Mouse (Mus musculus) embryonic facial prominence, embryonic 14.5 days (tissue): Measurements from ENCODE around the gene Tapbp. TPM values are rescaled to one million over a fixed set of nuclear protein-coding genes. Genes with fewer than 3 reads are reported as not detected.
"Not testable (repeated sequence)": the region's sequence is repeated elsewhere in the genome, so short reads cannot be mapped to it uniquely, and the experiment has no call there.

Experiments used
- ATAC-seq: fragments of 200-750 bp; cut with Nextera tagmentation; 2 replicates; pipeline ENCODE4 v1.8.0; 2017; ENCODE audit warnings: low read depth, moderate number of reproducible peaks, moderate TSS enrichment
- DNase-seq: peaks from one replicate; pipeline ENCODE4 v3.0.0-alpha.2; 2015; ENCODE audit warnings: low spot score
- H3K27ac ChIP-seq: fragments of 300-500 bp; sonication (generic); replicated peaks from 2 replicates; pipeline ENCODE4 v1.5.1; 2014; ENCODE audit warnings: low read depth, mild to moderate bottlenecking, low read length, moderate library complexity
- H3K27me3 ChIP-seq: fragments of 300-500 bp; sonication (generic); replicated peaks from 2 replicates; pipeline ENCODE4 v1.6.1; 2014; ENCODE audit warnings: low read length; ENCODE audit not compliant: control insufficient read depth, insufficient read depth
- H3K36me3 ChIP-seq: fragments of 300-500 bp; sonication (generic); 2 replicates; pipeline ENCODE4 v1.6.1; 2014; ENCODE audit warnings: low read length, mixed read lengths; ENCODE audit not compliant: control insufficient read depth, insufficient read depth
- H3K4me1 ChIP-seq: fragments of 300-500 bp; sonication (generic); 2 replicates; pipeline ENCODE4 v1.6.1; 2014; ENCODE audit warnings: antibody characterized with exemption, low read length; ENCODE audit not compliant: control insufficient read depth, insufficient read depth
- H3K4me2 ChIP-seq: fragments of 300-500 bp; sonication (generic); 2 replicates; pipeline ENCODE4 v1.6.1; 2014; ENCODE audit warnings: low read depth, mild to moderate bottlenecking, low read length, moderate library complexity, mixed read lengths
- H3K4me3 ChIP-seq: fragments of 300-500 bp; sonication (generic); 2 replicates; pipeline ENCODE4 v1.5.1; 2014; ENCODE audit warnings: low read depth, mild to moderate bottlenecking, low read length
- H3K9ac ChIP-seq: fragments of 300-500 bp; sonication (generic); 2 replicates; pipeline ENCODE4 v1.6.1; 2014; ENCODE audit warnings: low read depth, mild to moderate bottlenecking, low read length, moderate library complexity, mixed read lengths
- H3K9me3 ChIP-seq: fragments of 300-500 bp; sonication (generic); 2 replicates; pipeline ENCODE4 v1.6.1; 2016; ENCODE audit warnings: low read length; ENCODE audit not compliant: control insufficient read depth
- WGBS: fragments of 180-500 bp; shearing (Covaris S2); extraction: QIAGEN DNeasy Blood & Tissue Kit; methylation state at CpG from one replicate; pipeline ENCODE4 v1.1.7; 2014; 5-methylcytosine and 5-hydroxymethylcytosine counted together
- polyA plus RNA-seq: library from polyadenylated mRNA; unstranded; fragments of >200 nt; fragmentation: Nextera tagmentation; extraction: Ambion mirVana; gene quantifications from 2 replicates; pipeline ENCODE4 v1.2.1, GENCODE M21; 2014

Gene Tapbp
- polyA plus RNA-seq, 1 experiment from 2014 or later, result 31.9 TPM

- no peaks in the 10 kb centered on the region for H3K4me1 ChIP-seq
- no peaks in the 10 kb centered on the region for H3K27me3 ChIP-seq
- H3K4me3 ChIP-seq, result no peak overlapping the region
- H3K36me3 ChIP-seq, result no peaks in the 10 kb centered on the region
- no peaks in the 10 kb centered on the region for H3K9me3 ChIP-seq
- WGBS, result 61% methylated on average over 7 of the region's 7 CpGs
- no peak overlapping the region; the same call in 1 of the 2 replicates for H3K9ac ChIP-seq
- DNase-seq, result no peak
- H3K4me2 ChIP-seq, result no peak overlapping the region
- no peak overlapping the region for H3K27ac ChIP-seq
- no peak for ATAC-seq
These were observed 15.3 kb upstream of the Tapbp start for GRCm38 (mm10) chr17:33900281-33900988.

DNA sequence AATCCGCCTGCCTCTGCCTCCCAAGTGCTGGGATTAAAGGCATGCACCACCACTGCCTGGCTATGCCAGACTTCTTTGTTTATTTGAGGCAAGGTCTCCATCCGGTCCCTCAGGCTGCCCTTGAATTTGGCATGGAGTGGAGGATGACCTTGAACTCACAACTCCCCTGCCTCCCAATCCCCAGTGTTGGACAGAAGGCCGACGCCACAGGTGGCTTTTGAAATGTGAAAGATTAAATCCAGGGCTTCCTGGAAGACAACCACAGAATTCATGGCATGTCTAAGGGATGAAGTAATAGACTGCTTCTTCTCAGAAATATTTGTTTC, 14.7 kb upstream of the Tapbp start:
- H3K27me3 ChIP-seq, result no peaks in the 10 kb centered on the region
- H3K36me3 ChIP-seq, result no peaks in the 10 kb centered on the region
- H3K27ac ChIP-seq, result no peak overlapping the region
- ATAC-seq, result no peak
- no peak overlapping the region for H3K4me3 ChIP-seq
- no peaks in the 10 kb centered on the region for H3K4me1 ChIP-seq
- no peaks in the 10 kb centered on the region for H3K9me3 ChIP-seq
- 85% methylated on average over 4 of the region's 4 CpGs for WGBS
- no peak overlapping the region for H3K9ac ChIP-seq
- DNase-seq, result no peak
- no peak overlapping the region for H3K4me2 ChIP-seq

GRCm38 (mm10) chr17:33901653-33902052, 14.0 kb upstream of the Tapbp start:
- no peaks in the 10 kb centered on the region for H3K36me3 ChIP-seq
- H3K9ac ChIP-seq, result no peak overlapping the region
- no peaks in the 10 kb centered on the region for H3K4me1 ChIP-seq
- H3K4me2 ChIP-seq, result no peak overlapping the region
- ATAC-seq, result no peak
- no peaks in the 10 kb centered on the region for H3K9me3 ChIP-seq
- no peak overlapping the region for H3K27ac ChIP-seq
- H3K27me3 ChIP-seq, result no peaks in the 10 kb centered on the region
- no peak overlapping the region for H3K4me3 ChIP-seq
- no peak for DNase-seq
- 62% methylated on average over 4 of the region's 4 CpGs for WGBS

DNA sequence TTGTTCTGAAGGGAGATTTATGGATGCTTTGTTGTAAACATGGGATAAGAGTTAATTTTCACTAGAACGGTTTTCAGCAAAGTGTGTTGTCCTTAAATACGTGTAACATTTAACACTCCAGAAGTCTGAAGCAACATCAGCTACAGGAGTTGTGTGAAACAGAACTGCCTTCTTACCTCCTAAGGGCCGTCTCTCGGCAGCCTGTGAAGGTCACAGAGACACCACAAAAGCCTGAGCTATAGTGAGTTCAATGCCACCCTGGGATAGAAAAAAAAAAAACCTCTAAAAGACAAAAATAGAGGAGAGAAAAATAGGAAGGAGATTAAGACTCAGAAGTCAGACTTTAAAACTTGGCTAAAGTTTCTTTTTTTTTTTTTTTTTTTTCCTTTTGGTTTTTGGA, 13.6 kb upstream of the Tapbp start:
- H3K36me3 ChIP-seq, result no peaks in the 10 kb centered on the region
- no peaks in the 10 kb centered on the region for H3K4me1 ChIP-seq
- no peak overlapping the region for H3K27ac ChIP-seq
- DNase-seq, result no peak
- H3K9me3 ChIP-seq, result no peaks in the 10 kb centered on the region
- H3K27me3 ChIP-seq, result no peaks in the 10 kb centered on the region
- no peak overlapping the region for H3K4me2 ChIP-seq
- no peak for ATAC-seq
- WGBS, result 80% methylated on average over 4 of the region's 4 CpGs
- no peak overlapping the region for H3K4me3 ChIP-seq
- no peak overlapping the region for H3K9ac ChIP-seq

DNA sequence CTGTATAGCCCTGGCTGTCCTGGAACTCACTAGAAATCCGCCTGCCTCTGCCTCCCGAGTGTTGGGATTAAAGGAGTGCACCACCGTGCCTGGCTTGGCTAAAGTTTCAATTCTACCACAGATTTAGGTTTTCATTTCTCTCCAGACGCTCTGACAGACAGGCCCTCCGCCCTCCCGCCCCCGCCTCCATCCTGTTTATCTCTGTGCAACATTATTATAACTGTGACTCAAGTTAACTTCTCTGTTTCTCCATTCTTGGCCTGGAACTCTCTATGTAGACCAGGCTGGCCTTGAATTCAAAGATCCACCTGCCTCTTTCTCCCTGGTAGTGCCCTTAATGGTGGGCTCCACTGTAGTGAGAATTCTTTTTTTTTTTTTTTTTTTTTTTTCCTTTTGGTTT, 13.2 kb upstream of the Tapbp start:
- Histone ChIP-seq H3K27ac (no peak overlapping the region), H3K9ac (no peak overlapping the region), H3K36me3 (no peaks in the 10 kb centered on the region), H3K9me3 (no peaks in the 10 kb centered on the region), H3K27me3 (no peaks in the 10 kb centered on the region), H3K4me3 (no peak overlapping the region), H3K4me2 (no peak overlapping the region), H3K4me1 (no peaks in the 10 kb centered on the region)
- ATAC-seq (no peak), DNase-seq (no peak)
- WGBS, result 84% methylated on average over 7 of the region's 7 CpGs

DNA sequence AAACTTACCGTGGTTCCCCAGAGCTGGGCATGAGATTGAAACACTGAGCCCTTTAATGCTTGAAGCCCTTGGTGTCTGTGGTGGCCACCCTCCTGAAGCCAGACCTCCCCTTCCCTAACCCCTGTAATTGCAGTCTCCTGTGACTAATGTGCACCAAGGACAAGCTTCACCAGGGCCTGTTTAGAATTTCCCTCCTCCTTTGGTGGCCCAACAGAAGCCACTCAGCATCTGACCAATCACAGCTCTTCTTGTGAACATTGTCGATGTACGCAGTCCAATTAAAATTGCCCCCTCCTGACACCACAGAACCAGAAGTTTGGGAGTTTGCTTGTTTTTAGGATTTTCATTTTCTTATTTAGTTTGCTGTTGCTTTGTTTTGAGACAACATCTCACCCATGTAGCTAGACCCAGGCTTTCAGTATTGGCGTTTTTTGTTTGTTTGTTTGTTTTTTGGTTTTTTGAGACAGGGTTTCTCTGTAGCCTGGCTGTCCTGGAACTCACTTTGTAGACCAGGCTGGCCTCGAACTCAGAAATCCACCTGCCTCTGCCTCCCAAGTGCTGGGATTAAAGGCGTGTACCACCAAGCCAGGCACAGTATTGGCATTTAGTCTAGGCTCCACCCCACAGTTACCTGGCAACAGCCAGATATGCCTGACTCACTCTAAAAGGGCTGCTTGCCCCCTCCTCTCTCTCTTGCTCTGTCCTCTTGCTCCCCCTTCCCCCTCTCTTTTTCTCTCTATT, 11.6 kb upstream of the Tapbp start:
- H3K4me1 ChIP-seq, H3K4me3 ChIP-seq, H3K27ac ChIP-seq, H3K9me3 ChIP-seq, H3K4me2 ChIP-seq, DNase-seq, H3K27me3 ChIP-seq, H3K36me3 ChIP-seq, H3K9ac ChIP-seq, ATAC-seq: not testable (repeated sequence)
- WGBS, result 71% methylated on average over 6 of the region's 6 CpGs

DNA sequence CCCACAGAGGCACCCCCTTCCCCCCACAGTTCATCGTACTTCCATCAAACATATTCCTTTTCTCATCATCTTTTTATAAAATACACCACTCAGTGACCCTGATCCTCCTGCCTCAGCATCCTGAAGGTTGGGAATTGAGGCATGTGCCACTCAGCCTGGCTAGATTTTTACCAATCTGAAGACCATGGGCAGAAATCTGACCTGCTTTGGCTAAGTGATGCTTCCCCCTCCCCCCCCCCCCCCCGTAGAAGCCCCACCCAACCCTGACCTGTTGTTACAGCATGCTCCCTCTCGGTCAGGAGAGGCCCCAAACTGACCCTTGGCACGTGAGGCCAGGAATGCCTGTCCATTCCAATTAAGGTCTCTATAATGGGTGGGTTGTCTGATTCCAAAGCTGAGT, 10.9 kb upstream of the Tapbp start, which contains the start of gene Platr17:
Platr17 (plus strand) TSS at position 301 of the 400 bp plus-strand sequence.
- H3K9ac ChIP-seq, H3K9me3 ChIP-seq, H3K4me3 ChIP-seq, ATAC-seq, H3K4me2 ChIP-seq, H3K27me3 ChIP-seq, DNase-seq, H3K36me3 ChIP-seq, H3K4me1 ChIP-seq, H3K27ac ChIP-seq: not testable (repeated sequence)
- 20% methylated on average over 3 of the region's 4 CpGs for WGBS

GRCm38 (mm10) chr17:33908331-33909076, 7.2 kb upstream of the Tapbp start:
- Histone ChIP-seq H3K4me3 (peak overlapping the region; percentile 95), H3K9ac (peak overlapping the region; percentile 93), H3K4me1 (peaks cover 11% of the 10 kb centered on the region), H3K27me3 (no peaks in the 10 kb centered on the region), H3K27ac (peak overlapping the region; percentile 82), H3K4me2 (peak overlapping the region; percentile 97), H3K9me3 (no peaks in the 10 kb centered on the region), H3K36me3 (peaks cover 25% of the 10 kb centered on the region)
- peak; percentile 48 for ATAC-seq
- under 1% methylated on average over 43 of the region's 44 CpGs for WGBS
- DNase-seq, result peak; percentile 51
